Mouse (Mus musculus): Measurements from ENCODE around the gene Epc2. TPM values are rescaled to one million over a fixed set of nuclear protein-coding genes. Genes with fewer than 3 reads are reported as not detected.

Epc2 gene
- polyA plus RNA-seq, 1 experiment = 8.1 TPM

- TF ChIP-seq POLR2A (IDR thresholded peaks at IDR 0.05; ENCODE audit: borderline replicate concordance, extremely low read depth, low read depth, low read length) (no peak), CTCF (IDR thresholded peaks at IDR 0.05; ENCODE audit: insufficient read depth, low read length) (no peak)
- Histone ChIP-seq H3K4me3 (replicated peaks; ENCODE audit: extremely low read depth, low read depth, low read length) (no peak overlapping the region), H3K4me1 (ENCODE audit: control insufficient read depth, insufficient read depth, low read length) (peaks cover 5% of the 10 kb centered on the region; the same call in 1 of the 2 replicates)
- no peak for DNase-seq
- 59% methylated on average over 2 of the region's 2 CpGs for WGBS
These were observed 64.7 kb downstream of the Epc2 start for GRCm38 (mm10) chr2:49516011-49516410.

- no peak for DNase-seq
- TF ChIP-seq POLR2A (IDR thresholded peaks at IDR 0.05; ENCODE audit: borderline replicate concordance, extremely low read depth, low read depth, low read length) (no peak), CTCF (IDR thresholded peaks at IDR 0.05; ENCODE audit: insufficient read depth, low read length) (no peak)
- WGBS = 86% methylated on average over 2 of the region's 2 CpGs
- Histone ChIP-seq H3K4me1 (ENCODE audit: control insufficient read depth, insufficient read depth, low read length) (peaks cover 4% of the 10 kb centered on the region; the same call in 1 of the 2 replicates), H3K4me3 (replicated peaks; ENCODE audit: extremely low read depth, low read depth, low read length) (no peak overlapping the region)
These were observed 69.1 kb downstream of the Epc2 start for GRCm38 (mm10) chr2:49520409-49520808.

GRCm38 (mm10) chr2:49520989-49521388 lies 69.7 kb downstream of the Epc2 start:
- Histone ChIP-seq H3K4me3 (replicated peaks; ENCODE audit: extremely low read depth, low read depth, low read length) (no peak overlapping the region), H3K4me1 (ENCODE audit: control insufficient read depth, insufficient read depth, low read length) (no peaks in the 10 kb centered on the region)
- WGBS = 90% methylated on average over 1 of the region's 1 CpGs
- no peak for DNase-seq
- TF ChIP-seq CTCF (IDR thresholded peaks at IDR 0.05; ENCODE audit: insufficient read depth, low read length) (no peak), POLR2A (IDR thresholded peaks at IDR 0.05; ENCODE audit: borderline replicate concordance, extremely low read depth, low read depth, low read length) (no peak)

GRCm38 (mm10) chr2:49521564-49521963 lies 70.3 kb downstream of the Epc2 start:
- no peak overlapping the region for H3K4me3 ChIP-seq (replicated peaks; ENCODE audit: extremely low read depth, low read depth, low read length)
- 71% methylated on average over 2 of the region's 2 CpGs for WGBS
- TF ChIP-seq POLR2A (IDR thresholded peaks at IDR 0.05; ENCODE audit: borderline replicate concordance, extremely low read depth, low read depth, low read length) (no peak), CTCF (IDR thresholded peaks at IDR 0.05; ENCODE audit: insufficient read depth, low read length) (no peak)
- H3K4me1 ChIP-seq (ENCODE audit: control insufficient read depth, insufficient read depth, low read length) = no peaks in the 10 kb centered on the region
- no peak for DNase-seq

GRCm38 (mm10) chr2:49522578-49522977 lies 71.3 kb downstream of the Epc2 start:
- whole genome bisulfite sequencing = 88% methylated on average over 4 of the region's 4 CpGs
- Histone ChIP-seq H3K4me1 (ENCODE audit: control insufficient read depth, insufficient read depth, low read length) (no peaks in the 10 kb centered on the region), H3K4me3 (replicated peaks; ENCODE audit: extremely low read depth, low read depth, low read length) (no peak overlapping the region)
- no peak for DNase-seq
- TF ChIP-seq CTCF (IDR thresholded peaks at IDR 0.05; ENCODE audit: insufficient read depth, low read length) (no peak), POLR2A (IDR thresholded peaks at IDR 0.05; ENCODE audit: borderline replicate concordance, extremely low read depth, low read depth, low read length) (no peak)

GRCm38 (mm10) chr2:49537147-49537546 lies 85.9 kb downstream of the Epc2 start:
- TF ChIP-seq CTCF (IDR thresholded peaks at IDR 0.05; ENCODE audit: insufficient read depth, low read length) = no peak
- WGBS = 89% methylated on average over 6 of the region's 6 CpGs
- no peak for DNase-seq

GRCm38 (mm10) chr2:49538056-49538455 lies 86.8 kb downstream of the Epc2 start:
- TF ChIP-seq CTCF (IDR thresholded peaks at IDR 0.05; ENCODE audit: insufficient read depth, low read length) = no peak
- TF ChIP-seq POLR2A (IDR thresholded peaks at IDR 0.05; ENCODE audit: borderline replicate concordance, extremely low read depth, low read depth, low read length) = no peak
- 56% methylated on average over 2 of the region's 2 CpGs for WGBS
- Histone ChIP-seq H3K4me3 (replicated peaks; ENCODE audit: extremely low read depth, low read depth, low read length) (no peak overlapping the region), H3K4me1 (ENCODE audit: control insufficient read depth, insufficient read depth, low read length) (no peaks in the 10 kb centered on the region; the same call in 1 of the 2 replicates)
- DNase-seq = no peak

More at GRCm38 (mm10) chr2:49537147-49537546, 85.9 kb downstream of the Epc2 start:
- H3K4me3 ChIP-seq (replicated peaks; ENCODE audit: extremely low read depth, low read depth, low read length) = no peak overlapping the region
- no peaks in the 10 kb centered on the region; the same call in 1 of the 2 replicates for H3K4me1 ChIP-seq (ENCODE audit: control insufficient read depth, insufficient read depth, low read length)

GRCm38 (mm10) chr2:49539745-49540144 lies 88.5 kb downstream of the Epc2 start:
- H3K4me3 ChIP-seq (replicated peaks; ENCODE audit: extremely low read depth, low read depth, low read length) = no peak overlapping the region
- TF ChIP-seq POLR2A (IDR thresholded peaks at IDR 0.05; ENCODE audit: borderline replicate concordance, extremely low read depth, low read depth, low read length) = no peak
- TF ChIP-seq CTCF (IDR thresholded peaks at IDR 0.05; ENCODE audit: insufficient read depth, low read length) = no peak
- WGBS = 78% methylated on average over 2 of the region's 2 CpGs

GRCm38 (mm10) chr2:49547813-49548212 lies 96.5 kb downstream of the Epc2 start:
- TF ChIP-seq CTCF (IDR thresholded peaks at IDR 0.05; ENCODE audit: insufficient read depth, low read length) = no peak
- TF ChIP-seq POLR2A (IDR thresholded peaks at IDR 0.05; ENCODE audit: borderline replicate concordance, extremely low read depth, low read depth, low read length) = no peak
- peaks cover 3% of the 10 kb centered on the region for H3K4me1 ChIP-seq (ENCODE audit: control insufficient read depth, insufficient read depth, low read length)
- no peak for DNase-seq
- H3K4me3 ChIP-seq (replicated peaks; ENCODE audit: extremely low read depth, low read depth, low read length) = no peak overlapping the region
- 52% methylated on average over 5 of the region's 5 CpGs for WGBS

More at GRCm38 (mm10) chr2:49539745-49540144, 88.5 kb downstream of the Epc2 start:
- no peak for DNase-seq
- H3K4me1 ChIP-seq (ENCODE audit: control insufficient read depth, insufficient read depth, low read length) = no peaks in the 10 kb centered on the region; the same call in 1 of the 2 replicates

- H3K4me3 ChIP-seq (replicated peaks; ENCODE audit: extremely low read depth, low read depth, low read length) = no peak overlapping the region
- TF ChIP-seq CTCF (IDR thresholded peaks at IDR 0.05; ENCODE audit: insufficient read depth, low read length) (no peak), POLR2A (IDR thresholded peaks at IDR 0.05; ENCODE audit: borderline replicate concordance, extremely low read depth, low read depth, low read length) (no peak)
These were observed 97.2 kb downstream of the Epc2 start for GRCm38 (mm10) chr2:49548492-49548891.

More at GRCm38 (mm10) chr2:49548492-49548891, 97.2 kb downstream of the Epc2 start:
- DNase-seq = no peak
- H3K4me1 ChIP-seq (ENCODE audit: control insufficient read depth, insufficient read depth, low read length) = peaks cover 3% of the 10 kb centered on the region
- 80% methylated on average over 5 of the region's 5 CpGs for WGBS

Measured in lung, adult 2 months (tissue).